Comparison of ENCODE assay signal across 7 mouse cellular contexts in genomic region chr5:124478873-124479204, GRCm38 (mm10). TPM values are rescaled to one million over a fixed set of nuclear protein-coding genes. Genes with fewer than 3 reads are reported as not detected.
DNase-seq lines count a peak whose midpoint lies in the region; ATAC-seq and TF ChIP-seq lines count a peak whose summit lies in the region.

No protein-coding gene starts in this region.

- ATAC-seq in embryonic facial prominence, embryonic 13.5 days (ENCODE audit: insufficient number of reproducible peaks, insufficient read depth, low FRiP score, low TSS enrichment, low read depth) = no peak
- no peak for ATAC-seq in hindbrain, embryonic 15.5 days (ENCODE audit: low FRiP score, low read depth)

- H3ac ChIP-seq in myocyte (ENCODE audit: control insufficient read depth, insufficient read length) = no peak overlapping the region

- no peak for TF ChIP-seq CTCF in layer of hippocampus, adult 2 months (conservative IDR thresholded peaks at IDR 0.05)

- peaks cover 3% of the 10 kb centered on the region; the same call in 1 of the 2 replicates for H3K36me3 ChIP-seq in embryonic facial prominence, embryonic 13.5 days
- H3K36me3 ChIP-seq in hindbrain, embryonic 15.5 days = no peaks in the 10 kb centered on the region
- H3K36me3 ChIP-seq in myocyte (ENCODE audit: control insufficient read depth, insufficient read depth) = no peaks in the 10 kb centered on the region

- peak overlapping the region; percentile 69 for H3K4me2 ChIP-seq in embryonic facial prominence, embryonic 13.5 days
- H3K4me2 ChIP-seq in hindbrain, embryonic 15.5 days = peak overlapping the region; percentile 70
- H3K4me2 ChIP-seq in myocyte (ENCODE audit: low read depth) = peak overlapping the region; percentile 78

- H3K27ac ChIP-seq in layer of hippocampus, adult 2 months = peak overlapping the region; percentile 91
- H3K27ac ChIP-seq in embryonic facial prominence, embryonic 13.5 days = peak overlapping the region; percentile 87
- 0 out of 2 replicates have a peak overlapping the region, but pooled peaks have one; percentile 5 for H3K27ac ChIP-seq in hindbrain, embryonic 15.5 days (replicated peaks)

- H3K9me3 ChIP-seq in embryonic facial prominence, embryonic 13.5 days = no peaks in the 10 kb centered on the region
- no peaks in the 10 kb centered on the region for H3K9me3 ChIP-seq in hindbrain, embryonic 15.5 days

- peaks cover 23% of the 10 kb centered on the region for H3K4me1 ChIP-seq in embryonic facial prominence, embryonic 13.5 days
- peaks cover 35% of the 10 kb centered on the region for H3K4me1 ChIP-seq in hindbrain, embryonic 15.5 days (replicated peaks)

- TF ChIP-seq POLR2A in myocyte (IDR thresholded peaks at IDR 0.05; ENCODE audit: insufficient read length, low read depth) = no peak

- peak overlapping the region; percentile 51; the same call in 1 of the 2 replicates for H3K9ac ChIP-seq in embryonic facial prominence, embryonic 13.5 days
- no peak overlapping the region for H3K9ac ChIP-seq in hindbrain, embryonic 15.5 days

- no peaks in the 10 kb centered on the region for H3K79me2 ChIP-seq in myocyte (ENCODE audit: control insufficient read depth, insufficient read depth)

- peak overlapping the region; percentile 82 for H3K4me3 ChIP-seq in layer of hippocampus, adult 2 months
- peak overlapping the region; percentile 74; the same call in 1 of the 2 replicates for H3K4me3 ChIP-seq in embryonic facial prominence, embryonic 13.5 days
- H3K4me3 ChIP-seq in hindbrain, embryonic 15.5 days = peak overlapping the region; percentile 65; the same call in 1 of the 2 replicates
- H3K4me3 ChIP-seq in myocyte = peak overlapping the region; percentile 57

- H3K27me3 ChIP-seq in embryonic facial prominence, embryonic 13.5 days = no peaks in the 10 kb centered on the region
- no peaks in the 10 kb centered on the region for H3K27me3 ChIP-seq in hindbrain, embryonic 15.5 days
- H3K27me3 ChIP-seq in myocyte (ENCODE audit: control insufficient read depth, insufficient read depth, insufficient read length) = no peaks in the 10 kb centered on the region

- DNase-seq in layer of hippocampus, adult 2 months (ENCODE audit: low spot score in 2 of 2) = no peak
- DNase-seq in layer of hippocampus, adult 11-12 months (ENCODE audit: low spot score) = no peak
- no peak for DNase-seq in gastrocnemius, postnatal 4 days (ENCODE audit: low spot score in 2 of 2)
- no peak for DNase-seq in cerebellum, postnatal 4 days (ENCODE audit: low spot score in 2 of 2)

- 74% methylated on average over 1 of the region's 1 CpGs for WGBS in embryonic facial prominence, embryonic 13.5 days
- whole genome bisulfite sequencing in hindbrain, embryonic 15.5 days = 84% methylated on average over 1 of the region's 1 CpGs

TF ChIP-seq in myocyte, 11 proteins besides CTCF, POLR2A, EP300 and RAD21:
- no peak for TF ChIP-seq CEBPB (IDR thresholded peaks at IDR 0.05; ENCODE audit: insufficient read depth, poor library complexity, severe bottlenecking)

RNA-seq across cellular contexts. Expression of gene Rilpl2, which starts 0.7 kb away (rescaled TPM):
- total RNA-seq in layer of hippocampus, adult 2 months (2021) = 10 to 100 TPM; 19.3 TPM
- polyA plus RNA-seq in embryonic facial prominence, embryonic 13.5 days (2015; fragmentation: Nextera tagmentation; extraction: Ambion mirVana) = 39.8 and 40.1 TPM in 2 replicates
- 28.8 and 29.1 TPM in 2 replicates for polyA plus RNA-seq in hindbrain, embryonic 15.5 days (2015; fragmentation: Nextera tagmentation; extraction: Ambion mirVana)
- polyA plus RNA-seq in myocyte (2012; fragmentation: generic; extraction: Trizol) = 22.3 TPM
- 10 to 100 TPM; 10.3 to 12.8 TPM for total RNA-seq in gastrocnemius, postnatal 4 days (2021)

RNA-seq across cellular contexts. Expression of gene Snrnp35, which starts 4.1 kb away (rescaled TPM):
- 10 to 100 TPM; 25.7 to 25.9 TPM for total RNA-seq in layer of hippocampus, adult 2 months (2021)
- 25.9 and 28.3 TPM in 2 replicates for polyA plus RNA-seq in embryonic facial prominence, embryonic 13.5 days (2015; fragmentation: Nextera tagmentation; extraction: Ambion mirVana)
- 20.3 and 22.1 TPM in 2 replicates for polyA plus RNA-seq in hindbrain, embryonic 15.5 days (2015; fragmentation: Nextera tagmentation; extraction: Ambion mirVana)
- polyA plus RNA-seq in myocyte (2012; fragmentation: generic; extraction: Trizol) = 18.9 TPM
- 10 to 100 TPM; 26.7 to 32.0 TPM for total RNA-seq in gastrocnemius, postnatal 4 days (2021)

RNA-seq across cellular contexts. Expression of gene Kmt5a, which starts 39.1 kb away (rescaled TPM):
- total RNA-seq in layer of hippocampus, adult 2 months (2021) = 10 to 100 TPM; 55.8 to 70.3 TPM
- polyA plus RNA-seq in embryonic facial prominence, embryonic 13.5 days (2015; fragmentation: Nextera tagmentation; extraction: Ambion mirVana) = 43.4 and 45.5 TPM in 2 replicates
- polyA plus RNA-seq in hindbrain, embryonic 15.5 days (2015; fragmentation: Nextera tagmentation; extraction: Ambion mirVana) = 42.0 and 49.3 TPM in 2 replicates
- 58.0 TPM for polyA plus RNA-seq in myocyte (2012; fragmentation: generic; extraction: Trizol)
- 10 to 100 TPM; 43.3 to 44.8 TPM for total RNA-seq in gastrocnemius, postnatal 4 days (2021)

RNA-seq across cellular contexts. Expression of gene Rilpl1, which starts 52.4 kb away (rescaled TPM):
- total RNA-seq in layer of hippocampus, adult 2 months (2021) = 10 to 100 TPM; 69.1 to 78.2 TPM
- polyA plus RNA-seq in embryonic facial prominence, embryonic 13.5 days (2015; fragmentation: Nextera tagmentation; extraction: Ambion mirVana) = 23.3 and 24.5 TPM in 2 replicates
- polyA plus RNA-seq in hindbrain, embryonic 15.5 days (2015; fragmentation: Nextera tagmentation; extraction: Ambion mirVana) = 14.7 and 15.6 TPM in 2 replicates
- polyA plus RNA-seq in myocyte (2012; fragmentation: generic; extraction: Trizol) = 43.1 TPM
- total RNA-seq in gastrocnemius, postnatal 4 days (2021) = 10 to 100 TPM; 60.9 to 75.3 TPM

RNA-seq across cellular contexts. Expression of gene Sbno1, which starts 53.0 kb away (rescaled TPM):
- total RNA-seq in layer of hippocampus, adult 2 months (2021) = 100 to 1,000 TPM; 157 to 166 TPM
- 93.7 and 97.7 TPM in 2 replicates for polyA plus RNA-seq in embryonic facial prominence, embryonic 13.5 days (2015; fragmentation: Nextera tagmentation; extraction: Ambion mirVana)
- polyA plus RNA-seq in hindbrain, embryonic 15.5 days (2015; fragmentation: Nextera tagmentation; extraction: Ambion mirVana) = 84.9 and 93.0 TPM in 2 replicates
- 11.3 TPM for polyA plus RNA-seq in myocyte (2012; fragmentation: generic; extraction: Trizol)
- total RNA-seq in gastrocnemius, postnatal 4 days (2021) = 10 to 100 TPM; 50.3 to 57.9 TPM

Comparison
In these comparisons a context has a peak if more than half of its experiments do, and no peak if none do; other contexts are left out.
1. H3K27ac ChIP-seq: peak in every context shown above with its lines; median percentile 91 in layer of hippocampus, adult 2 months; 87 in embryonic facial prominence, embryonic 13.5 days; 5 in hindbrain, embryonic 15.5 days.